Mouse (Mus musculus): Measurements from ENCODE around the gene Ptpn1.

DNA sequence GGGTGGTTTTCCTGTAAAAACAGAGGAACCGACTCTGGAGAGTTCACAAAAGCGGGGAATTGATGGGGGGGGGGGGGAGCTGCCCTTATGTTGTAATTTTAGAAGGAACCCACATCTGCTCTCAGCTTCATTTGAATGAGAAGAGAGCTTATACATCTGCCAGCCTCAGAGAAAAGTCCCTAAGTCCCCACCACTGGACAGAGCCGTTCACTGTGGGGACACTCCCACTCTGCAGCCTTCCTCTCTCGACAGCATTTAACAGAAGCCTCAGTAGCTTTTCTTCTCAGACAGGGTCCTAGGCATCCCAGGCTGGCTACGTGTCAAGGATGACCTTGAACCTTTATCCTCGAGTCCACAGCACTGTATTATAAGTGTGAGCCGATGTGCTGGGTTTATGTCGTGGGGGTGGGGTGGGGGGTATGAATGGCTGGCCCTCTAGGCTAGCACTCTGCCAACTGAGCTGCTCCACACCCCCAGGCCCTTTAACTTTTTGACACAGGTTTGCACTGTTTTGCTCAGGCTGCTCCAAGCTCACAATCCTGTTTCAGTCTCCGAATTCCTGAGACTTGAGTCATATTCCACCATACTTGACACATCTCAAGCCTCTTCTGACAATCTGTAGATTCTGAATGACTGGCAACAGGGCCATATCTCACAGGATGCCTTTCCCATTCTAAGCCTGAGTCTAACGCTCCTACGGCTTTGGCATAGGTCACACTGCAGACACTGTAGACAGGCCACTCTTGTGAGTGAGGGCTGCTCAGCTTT is 8.0 kb downstream of the Ptpn1 start:
- TF ChIP-seq EP300 (IDR thresholded peaks at IDR 0.05; ENCODE audit: low read length) (no peak), CTCF (conservative IDR thresholded peaks at IDR 0.05 in 1 of 2, IDR thresholded peaks at IDR 0.05 in 1 of 2; ENCODE audit: low read depth in 2 of 2, low read length in 2 of 2) (no peak), TCF12 (IDR thresholded peaks at IDR 0.05; ENCODE audit: low read depth, low read length) (peak; percentile 47; the same call in 1 of the 2 replicates), USF1 (IDR thresholded peaks at IDR 0.05; ENCODE audit: low read depth, low read length) (no peak), E2F4 (IDR thresholded peaks at IDR 0.05; ENCODE audit: insufficient replicate concordance, low read depth, low read length) (no peak), POLR2A (IDR thresholded peaks at IDR 0.05; ENCODE audit: low read depth, low read length) (peak; percentile 45; the same call in 1 of the 2 replicates), RCOR1 (conservative IDR thresholded peaks at IDR 0.05; ENCODE audit: low read depth, low read length) (no peak), MXI1 (IDR thresholded peaks at IDR 0.05; ENCODE audit: low read depth, low read length) (peak; percentile 31; the same call in 1 of the 2 replicates), ZKSCAN1 (IDR thresholded peaks at IDR 0.05; ENCODE audit: borderline replicate concordance, low read depth, low read length) (no peak), HCFC1 (IDR thresholded peaks at IDR 0.05; ENCODE audit: low read depth, low read length) (no peak), MAFK (IDR thresholded peaks at IDR 0.05; ENCODE audit: insufficient replicate concordance, low read length) (no peak), NRF1 (IDR thresholded peaks at IDR 0.05; ENCODE audit: low read depth, low read length) (no peak), USF2 (conservative IDR thresholded peaks at IDR 0.05; ENCODE audit: low read depth, low read length) (no peak)

Measured in CH12.LX (cell line).